Mouse (Mus musculus): Measurements from ENCODE around the gene Ly6g6f. TPM values are rescaled to one million over a fixed set of nuclear protein-coding genes. Genes with fewer than 3 reads are reported as not detected.

The Ly6g6f gene
- total and polyA plus RNA-seq, 3 experiments: 0.54 to 0.67 TPM; not detected in 1

GRCm38 (mm10) chr17:35090166-35090932 is 4.9 kb upstream of the Ly6g6f start:
- Histone ChIP-seq H3K36me3 (replicated peaks in 1 of 2; ENCODE audit: control insufficient read depth in 1 of 2, insufficient read depth in 1 of 2, low read length in 1 of 2) (peaks cover 19 to 44% of the 10 kb centered on the region in 2 experiments), H3K79me2 (replicated peaks; ENCODE audit: control insufficient read depth, extremely low read depth, insufficient read depth, poor library complexity, severe bottlenecking) (no peaks in the 10 kb centered on the region; the same call in 1 of the 2 replicates), H3K9ac (ENCODE audit: insufficient read depth, low read depth) (peak overlapping the region; percentile 87), H3K4me1 (ENCODE audit: control insufficient read depth in 1 of 2, insufficient read depth in 2 of 2) (peaks cover 3 to 20% of the 10 kb centered on the region in 2 experiments), H3K27ac (ENCODE audit: insufficient read depth, low read depth) (no peak overlapping the region), H3K4me2 (ENCODE audit: insufficient read depth, low read depth, poor library complexity, severe bottlenecking) (peak overlapping the region; percentile 87), H3K4me3 (replicated peaks in 1 of 3; ENCODE audit: low read depth in 2 of 3, low read length in 2 of 3, poor library complexity in 1 of 3) (no peak overlapping the region), H3K27me3 (replicated peaks) (peaks cover 17% of the 10 kb centered on the region), H3K9me3 (replicated peaks; ENCODE audit: low read length) (no peaks in the 10 kb centered on the region)
- dilution Hi-C loops (cut with MboI; ENCODE audit: extremely low pct_ligation_motif_present, extremely low pct_unique_long_range_greater_than_20kb, low sequenced_read_pairs) (no loop called here), in situ Hi-C loops (cut with MboI; ENCODE audit: low pct_ligation_motif_present, low pct_unique_long_range_greater_than_20kb, low sequenced_read_pairs) (no loop called here)
- TF ChIP-seq RAD21 (IDR thresholded peaks at IDR 0.05; ENCODE audit: low read depth, low read length) (no peak), ZC3H11A (IDR thresholded peaks at IDR 0.05; ENCODE audit: low read depth, low read length) (no peak), NELFE (IDR thresholded peaks at IDR 0.05; ENCODE audit: low read depth, low read length) (no peak), GABPA (IDR thresholded peaks at IDR 0.05; ENCODE audit: insufficient replicate concordance, low read depth, low read length) (no peak), MYC (IDR thresholded peaks at IDR 0.05; ENCODE audit: low read depth, low read length) (no peak), PAX5 (IDR thresholded peaks at IDR 0.05; ENCODE audit: low read length) (no peak)
- no peak for DNase-seq (ENCODE audit: extremely low read depth)

GRCm38 (mm10) chr17:35088825-35089644 is 3.6 kb upstream of the Ly6g6f start, which contains the start of gene Abhd16a:
Abhd16a (plus strand) TSS chr17:35089263.
- H3K27ac ChIP-seq (ENCODE audit: insufficient read depth, low read depth): peak within 1 kb of the TSS; percentile 33; the same call in 1 of the 2 replicates
- H3K27me3 ChIP-seq (replicated peaks): peaks cover 17% of the 10 kb centered on the region
- H3K4me3 ChIP-seq (replicated peaks in 1 of 3; ENCODE audit: low read depth in 2 of 3, low read length in 2 of 3, poor library complexity in 1 of 3): peak within 1 kb of the TSS; percentile 61 to 70 (median 66)
- no peaks in the 10 kb centered on the region for H3K9me3 ChIP-seq (replicated peaks; ENCODE audit: low read length)
- H3K79me2 ChIP-seq (replicated peaks; ENCODE audit: control insufficient read depth, extremely low read depth, insufficient read depth, poor library complexity, severe bottlenecking): no peaks in the 10 kb centered on the region; the same call in 1 of the 2 replicates
- peaks cover 6 to 10% of the 10 kb centered on the region in 2 experiments for H3K4me1 ChIP-seq (ENCODE audit: control insufficient read depth in 1 of 2, insufficient read depth in 2 of 2)
- peak within 1 kb of the TSS; percentile 87 for H3K9ac ChIP-seq (ENCODE audit: insufficient read depth, low read depth)
- peak within 1 kb of the TSS; percentile 87 for H3K4me2 ChIP-seq (ENCODE audit: insufficient read depth, low read depth, poor library complexity, severe bottlenecking)
- dilution Hi-C loops (cut with MboI; ENCODE audit: extremely low pct_ligation_motif_present, extremely low pct_unique_long_range_greater_than_20kb, low sequenced_read_pairs) (no loop called here), in situ Hi-C loops (cut with MboI; ENCODE audit: low pct_ligation_motif_present, low pct_unique_long_range_greater_than_20kb, low sequenced_read_pairs) (no loop called here)
- DNase-seq (ENCODE audit: extremely low read depth): peak; percentile 91
- peaks cover 13 to 34% of the 10 kb centered on the region in 2 experiments for H3K36me3 ChIP-seq (replicated peaks in 1 of 2; ENCODE audit: control insufficient read depth in 1 of 2, insufficient read depth in 1 of 2, low read length in 1 of 2)
- TF ChIP-seq MAZ (IDR thresholded peaks at IDR 0.05; ENCODE audit: low read depth, low read length) (peak; percentile 68), POLR2A (IDR thresholded peaks at IDR 0.05; ENCODE audit: low read depth, low read length) (peak; percentile 85), MEF2A (IDR thresholded peaks at IDR 0.05; ENCODE audit: borderline replicate concordance, low read depth, low read length) (no peak; the same call in 1 of the 2 replicates), CTCF (conservative IDR thresholded peaks at IDR 0.05 in 1 of 2, IDR thresholded peaks at IDR 0.05 in 1 of 2; ENCODE audit: low read depth in 2 of 2, low read length in 2 of 2) (peak in 1 of 2 experiments; percentile 36; a peak in 2 of 4 replicates), NELFE (IDR thresholded peaks at IDR 0.05; ENCODE audit: low read depth, low read length) (peak; percentile 75), MXI1 (IDR thresholded peaks at IDR 0.05; ENCODE audit: low read depth, low read length) (0 out of 2 replicates have a peak, but pooled peaks have one; percentile 69), HCFC1 (IDR thresholded peaks at IDR 0.05; ENCODE audit: low read depth, low read length) (peak; percentile 44), ZMIZ1 (IDR thresholded peaks at IDR 0.05; ENCODE audit: low read depth, low read length) (peak; percentile 59), BHLHE40 (IDR thresholded peaks at IDR 0.05; ENCODE audit: low read depth, low read length) (peak; percentile 69), USF1 (IDR thresholded peaks at IDR 0.05; ENCODE audit: low read depth, low read length) (no peak), MAFK (IDR thresholded peaks at IDR 0.05; ENCODE audit: insufficient replicate concordance, low read length) (no peak), ELF1 (IDR thresholded peaks at IDR 0.05; ENCODE audit: low read depth, low read length) (peak; percentile 8; the same call in 1 of the 2 replicates), MAX (IDR thresholded peaks at IDR 0.05; ENCODE audit: low read length) (peak; percentile 87), CHD1 (IDR thresholded peaks at IDR 0.05; ENCODE audit: low read depth, low read length) (peak; percentile 98), ZC3H11A (IDR thresholded peaks at IDR 0.05; ENCODE audit: low read depth, low read length) (no peak), POLR2AphosphoS2 (IDR thresholded peaks at IDR 0.05; ENCODE audit: low read depth, low read length) (0 out of 2 replicates have a peak, but pooled peaks have one; percentile 39), MYC (IDR thresholded peaks at IDR 0.05; ENCODE audit: low read depth, low read length) (peak; percentile 86), SIN3A (IDR thresholded peaks at IDR 0.05; ENCODE audit: low read length) (peak; percentile 82), TCF12 (IDR thresholded peaks at IDR 0.05; ENCODE audit: low read depth, low read length) (peak; percentile 68; the same call in 1 of the 2 replicates)
